Mouse (Mus musculus) C2C12 (cell line): ENCODE data around the gene Rrh. TPM values are rescaled to one million over a fixed set of nuclear protein-coding genes. Genes with fewer than 3 reads are reported as not detected.

ENCODE experiments used
- H3K27me3 ChIP-seq: one replicate; pipeline ENCODE4 v1.6.1; 2011; ENCODE audit not compliant: control insufficient read depth, insufficient read depth, insufficient read length
- H3K36me3 ChIP-seq: one replicate; pipeline ENCODE4 v1.6.1; 2011; ENCODE audit not compliant: control insufficient read depth, insufficient read depth
- H3K4me3 ChIP-seq: one replicate; pipeline ENCODE4 v1.5.1; 2011; ENCODE audit warnings: mild to moderate bottlenecking, control low read depth; ENCODE audit not compliant: poor library complexity, insufficient read depth, severe bottlenecking
- H3K79me2 ChIP-seq: one replicate; pipeline ENCODE4 v1.6.1; 2011; ENCODE audit not compliant: control insufficient read depth, insufficient read depth
- H3K79me3 ChIP-seq: one replicate; pipeline ENCODE4 v1.6.1; 2011; ENCODE audit warnings: low read depth, control low read depth
- H3ac ChIP-seq: one replicate; pipeline ENCODE3; 2011; ENCODE audit warnings: low read depth; ENCODE audit not compliant: control insufficient read depth, insufficient read length
- CEBPB ChIP-seq: IDR thresholded peaks from one replicate; pipeline ENCODE4 v1.6.1; 2011; ENCODE audit warnings: low read depth, mild to moderate bottlenecking, control low read depth, moderate library complexity
- CTCF ChIP-seq: IDR thresholded peaks from one replicate; pipeline ENCODE4 v1.5.1; 2011; ENCODE audit not compliant: control insufficient read depth, insufficient read depth, insufficient read length
- FOSL1 ChIP-seq: IDR thresholded peaks from one replicate; pipeline ENCODE4 v1.8.0; 2011; ENCODE audit warnings: mild to moderate bottlenecking, low read length; ENCODE audit not compliant: poor library complexity, insufficient read depth, severe bottlenecking
- MAX ChIP-seq: IDR thresholded peaks from one replicate; pipeline ENCODE4 v1.6.1; 2011; ENCODE audit warnings: mild to moderate bottlenecking, control low read depth
- MYOD1 ChIP-seq: IDR thresholded peaks from one replicate; pipeline ENCODE4 v1.6.1; 2011; ENCODE audit warnings: low read depth; ENCODE audit not compliant: control insufficient read depth, insufficient read length
- MYOG ChIP-seq: IDR thresholded peaks from one replicate; pipeline ENCODE4 v1.6.1; 2011; ENCODE audit not compliant: control insufficient read depth, insufficient read length; ENCODE audit errors: extremely low read depth
- USF1 ChIP-seq: IDR thresholded peaks from one replicate; pipeline ENCODE4 v1.6.1; 2011; ENCODE audit warnings: low read depth, mild to moderate bottlenecking, control low read depth, moderate library complexity
- polyA plus RNA-seq: library from polyadenylated mRNA; unstranded; fragments of >200 nt; fragmentation: generic; extraction: Trizol; gene quantifications from one replicate; pipeline ENCODE4 v1.2.1, GENCODE M21; 2012; ENCODE audit warnings: missing spikeins

The Rrh gene
- polyA plus RNA-seq, 1 experiment = 0.04 TPM

- H3K79me3 ChIP-seq = no peaks in the 10 kb centered on the region
- H3K27me3 ChIP-seq = peaks cover 19% of the 10 kb centered on the region
- H3ac ChIP-seq = no peak overlapping the region
- no peaks in the 10 kb centered on the region for H3K79me2 ChIP-seq
- no peak overlapping the region for H3K4me3 ChIP-seq
- H3K36me3 ChIP-seq = no peaks in the 10 kb centered on the region
- TF ChIP-seq MYOG (no peak), FOSL1 (no peak), MYOD1 (no peak), CEBPB (no peak), MAX (no peak), USF1 (no peak), CTCF (no peak)
Observed at GRCm38 (mm10) chr3:129836965-129837364, 14.6 kb upstream of the Rrh start.

DNA sequence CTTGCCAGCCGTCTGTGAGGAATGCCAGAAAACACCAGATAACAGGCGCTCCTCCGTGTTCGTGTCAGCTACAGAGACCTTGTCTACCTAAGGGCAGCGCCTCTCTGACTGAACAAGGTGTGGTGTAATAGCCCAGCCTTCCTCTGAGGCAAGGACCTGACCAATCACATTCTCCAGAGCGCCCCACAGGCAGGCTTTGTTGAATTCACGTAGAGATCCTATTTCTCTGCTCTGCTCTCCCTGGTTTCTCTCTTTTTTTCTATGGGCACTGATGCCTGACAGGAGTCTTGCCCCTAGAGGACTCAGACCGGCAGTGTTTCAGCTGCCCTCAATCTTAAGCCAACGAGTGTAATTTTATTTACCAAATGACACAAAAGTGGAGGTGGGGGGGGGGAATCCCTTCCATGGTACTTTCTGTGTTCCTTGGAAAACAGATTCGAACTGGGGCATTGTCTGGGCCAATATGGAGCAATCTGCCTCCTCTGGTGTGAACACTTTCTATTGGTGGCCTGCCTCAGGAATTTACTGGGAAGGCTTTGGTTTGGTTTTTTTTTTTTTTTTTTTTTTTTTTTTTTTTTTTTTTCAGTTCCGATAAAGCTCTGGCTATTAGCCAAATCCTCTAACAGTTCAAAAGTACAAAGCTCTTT is 13.8 kb upstream of the Rrh start:
- Histone ChIP-seq H3K4me3 (no peak overlapping the region), H3K79me2 (no peaks in the 10 kb centered on the region), H3ac (no peak overlapping the region), H3K79me3 (no peaks in the 10 kb centered on the region), H3K36me3 (no peaks in the 10 kb centered on the region), H3K27me3 (peaks cover 16% of the 10 kb centered on the region)
- TF ChIP-seq MYOG (no peak), USF1 (no peak), MYOD1 (no peak), MAX (no peak), CTCF (no peak), CEBPB (no peak), FOSL1 (no peak)

DNA sequence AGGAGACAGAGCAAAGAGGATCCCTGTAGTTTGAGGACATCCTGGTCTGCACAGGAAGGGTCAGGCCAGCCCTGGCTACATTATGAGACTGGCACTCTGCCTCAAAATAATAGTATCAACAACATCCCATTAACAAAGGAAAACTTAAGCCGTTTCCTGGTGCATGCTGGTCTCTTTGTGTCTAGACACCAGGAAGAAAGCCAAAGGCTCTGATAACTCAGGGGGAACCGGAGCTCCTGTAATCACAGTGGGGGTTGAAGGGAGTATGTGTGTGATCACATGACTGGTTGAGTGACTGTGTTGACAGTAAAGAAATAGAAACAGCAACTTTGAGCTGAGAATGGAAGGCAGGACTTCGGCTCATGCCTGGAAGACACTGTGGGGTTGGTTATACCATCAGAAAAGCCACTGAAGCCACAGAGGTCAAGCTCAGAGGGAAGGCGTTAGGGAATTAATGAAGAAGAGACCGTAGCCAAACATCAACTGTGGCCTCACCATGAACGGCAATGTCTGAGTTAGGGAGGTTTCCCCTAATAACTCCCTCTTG is 13.1 kb upstream of the Rrh start, which contains the start of gene Cfi:
Cfi (plus strand) TSS at position 497 of the 547 bp plus-strand sequence.
- TF ChIP-seq MYOD1 (no peak), USF1 (no peak), MAX (no peak), MYOG (no peak), FOSL1 (no peak), CEBPB (no peak), CTCF (no peak)
- Histone ChIP-seq H3K4me3 (no peak within 1 kb of the TSS), H3K79me3 (no peaks in the 10 kb centered on the region), H3ac (no peak within 1 kb of the TSS), H3K36me3 (no peaks in the 10 kb centered on the region), H3K79me2 (peaks cover 6% of the 10 kb centered on the region), H3K27me3 (peaks cover 16% of the 10 kb centered on the region)

- peaks cover 42% of the 10 kb centered on the region for H3K79me3 ChIP-seq
- peaks cover 6% of the 10 kb centered on the region for H3K27me3 ChIP-seq
- H3ac ChIP-seq = peak within 1 kb of the TSS; percentile 98
- H3K36me3 ChIP-seq = peaks cover 13% of the 10 kb centered on the region
- TF ChIP-seq MYOG = no peak
- TF ChIP-seq MAX = peak; percentile 97
- no peak for TF ChIP-seq FOSL1
- TF ChIP-seq USF1 = no peak
- no peak for TF ChIP-seq CTCF
- TF ChIP-seq CEBPB = no peak
- TF ChIP-seq MYOD1 = peak; percentile 77
- H3K79me2 ChIP-seq = peaks cover 50% of the 10 kb centered on the region
- H3K4me3 ChIP-seq = peak within 1 kb of the TSS; percentile 82
Observed at GRCm38 (mm10) chr3:129831035-129831568, 8.7 kb upstream of the Rrh start, which contains the start of gene Gar1. Gene Gar1, minus strand, starts transcription at chr3:129831396.

GRCm38 (mm10) chr3:129830626-129831025 is 8.2 kb upstream of the Rrh start:
- peaks cover 53% of the 10 kb centered on the region for H3K79me2 ChIP-seq
- H3K36me3 ChIP-seq = peaks cover 16% of the 10 kb centered on the region
- no peak for TF ChIP-seq CEBPB
- TF ChIP-seq MYOG = no peak
- TF ChIP-seq FOSL1 = no peak
- TF ChIP-seq MYOD1 = no peak
- TF ChIP-seq CTCF = no peak
- TF ChIP-seq MAX = no peak
- TF ChIP-seq USF1 = no peak
- peak overlapping the region; percentile 98 for H3ac ChIP-seq
- H3K27me3 ChIP-seq = peaks cover 2% of the 10 kb centered on the region
- peak overlapping the region; percentile 82 for H3K4me3 ChIP-seq
- peaks cover 44% of the 10 kb centered on the region for H3K79me3 ChIP-seq
